Mouse (Mus musculus) testis, postnatal 14 days (tissue): ENCODE data around the gene Atp13a2.

Source experiments
- DNase-seq: peaks from one replicate; pipeline ENCODE4 v3.0.0; 2021; ENCODE audit warnings: low spot score

Gene Atp13a2

GRCm38 (mm10) chr4:140996812-140997211 lies 10.1 kb downstream of the Atp13a2 start:
- no peak for DNase-seq

GRCm38 (mm10) chr4:141005983-141006382 lies 19.3 kb downstream of the Atp13a2 start:
- DNase-seq, result no peak

- no peak for DNase-seq
Observed at GRCm38 (mm10) chr4:141008028-141008427, 21.4 kb downstream of the Atp13a2 start.

- no peak for DNase-seq
Observed at GRCm38 (mm10) chr4:141010118-141010517, 23.4 kb downstream of the Atp13a2 start, which contains the start of gene Mfap2. Gene Mfap2 (plus strand): TSS chr4:141010418.

GRCm38 (mm10) chr4:141010526-141010925 lies 23.9 kb downstream of the Atp13a2 start:
- DNase-seq, result no peak

GRCm38 (mm10) chr4:141010941-141011429 lies 24.3 kb downstream of the Atp13a2 start:
- DNase-seq, result no peak

- DNase-seq, result no peak
Observed at GRCm38 (mm10) chr4:141011556-141012328, 25.1 kb downstream of the Atp13a2 start.

GRCm38 (mm10) chr4:141012558-141012957 lies 25.9 kb downstream of the Atp13a2 start:
- DNase-seq, result no peak

- no peak for DNase-seq
Observed at GRCm38 (mm10) chr4:141014114-141014513, 27.4 kb downstream of the Atp13a2 start.

- no peak for DNase-seq
Observed at GRCm38 (mm10) chr4:141014856-141015255, 28.2 kb downstream of the Atp13a2 start.

GRCm38 (mm10) chr4:141015356-141015755 lies 28.7 kb downstream of the Atp13a2 start:
- no peak for DNase-seq

GRCm38 (mm10) chr4:141016311-141016710 lies 29.6 kb downstream of the Atp13a2 start:
- DNase-seq, result no peak

- DNase-seq, result no peak
Observed at GRCm38 (mm10) chr4:141017657-141018436, 31.2 kb downstream of the Atp13a2 start.

- no peak for DNase-seq
Observed at GRCm38 (mm10) chr4:141020220-141020619, 33.5 kb downstream of the Atp13a2 start.

GRCm38 (mm10) chr4:141020811-141021613 lies 34.3 kb downstream of the Atp13a2 start:
- no peak for DNase-seq

GRCm38 (mm10) chr4:141021614-141021929 lies 34.9 kb downstream of the Atp13a2 start:
- no peak for DNase-seq

- no peak for DNase-seq
Observed at GRCm38 (mm10) chr4:141024052-141024451, 37.4 kb downstream of the Atp13a2 start.

GRCm38 (mm10) chr4:141024992-141025391 lies 38.3 kb downstream of the Atp13a2 start:
- no peak for DNase-seq

GRCm38 (mm10) chr4:141030541-141031206 lies 44.0 kb downstream of the Atp13a2 start:
- DNase-seq, result no peak

GRCm38 (mm10) chr4:141031733-141032132 lies 45.1 kb downstream of the Atp13a2 start:
- DNase-seq, result no peak

GRCm38 (mm10) chr4:141033606-141034549 lies 47.2 kb downstream of the Atp13a2 start:
- no peak for DNase-seq
